Comparison of ENCODE assay signal across 8 mouse cellular contexts in genomic region chr11:87578249-87578962, GRCm38 (mm10). TPM values are rescaled to one million over a fixed set of nuclear protein-coding genes. Genes with fewer than 3 reads are reported as not detected.
DNase-seq lines count a peak whose midpoint lies in the region; ATAC-seq lines count a peak whose summit lies in the region.

No protein-coding gene starts in this region.

- peak overlapping the region; percentile 39 for H3K9ac ChIP-seq in embryonic facial prominence, embryonic 15.5 days
- peak overlapping the region; percentile 64 for H3K9ac ChIP-seq in liver, embryonic 11.5 days (ENCODE audit: low read depth, low read length)

- WGBS in embryonic facial prominence, embryonic 15.5 days = 1% methylated on average over 40 of the region's 40 CpGs
- under 1% methylated on average over 40 of the region's 40 CpGs for WGBS in heart, embryonic 10.5 days
- under 1% methylated on average over 40 of the region's 40 CpGs for WGBS in liver, embryonic 11.5 days

- H3K4me1 ChIP-seq in embryonic facial prominence, embryonic 15.5 days = peaks cover 20% of the 10 kb centered on the region
- H3K4me1 ChIP-seq in heart, embryonic 10.5 days = peaks cover 76% of the 10 kb centered on the region
- H3K4me1 ChIP-seq in liver, embryonic 11.5 days (replicated peaks; ENCODE audit: control insufficient read depth, insufficient read depth, low read length) = peaks cover 17% of the 10 kb centered on the region

- H3K9me3 ChIP-seq in embryonic facial prominence, embryonic 15.5 days (replicated peaks) = no peaks in the 10 kb centered on the region
- no peaks in the 10 kb centered on the region for H3K9me3 ChIP-seq in heart, embryonic 10.5 days
- no peaks in the 10 kb centered on the region for H3K9me3 ChIP-seq in liver, embryonic 11.5 days (ENCODE audit: control insufficient read depth, low read length)

- no peaks in the 10 kb centered on the region for H3K27me3 ChIP-seq in embryonic facial prominence, embryonic 15.5 days
- H3K27me3 ChIP-seq in heart, embryonic 10.5 days (ENCODE audit: insufficient read depth, poor library complexity, severe bottlenecking) = peaks cover 18% of the 10 kb centered on the region; the same call in 1 of the 2 replicates
- H3K27me3 ChIP-seq in liver, embryonic 11.5 days (replicated peaks; ENCODE audit: control insufficient read depth, insufficient read depth, low read length) = no peaks in the 10 kb centered on the region

- ATAC-seq in embryonic facial prominence, embryonic 15.5 days (ENCODE audit: insufficient number of reproducible peaks, low FRiP score, low TSS enrichment, low read depth) = peak; percentile 59; the same call in 1 of the 2 replicates
- ATAC-seq in liver, embryonic 11.5 days (replicated peaks; ENCODE audit: low FRiP score) = peak; percentile 83
- ATAC-seq in monocyte, adult 5-6 weeks (replicated peaks; ENCODE audit: insufficient number of reproducible peaks, low FRiP score, low TSS enrichment, poor library complexity, severe bottlenecking) = peak; percentile 25; the same call in 1 of the 2 replicates

- peak overlapping the region; percentile 57 for H3K4me3 ChIP-seq in embryonic facial prominence, embryonic 15.5 days (replicated peaks)
- H3K4me3 ChIP-seq in heart, embryonic 10.5 days = peak overlapping the region; percentile 67
- H3K4me3 ChIP-seq in liver, embryonic 11.5 days (ENCODE audit: low read depth, low read length) = peak overlapping the region; percentile 61

- H3K27ac ChIP-seq in embryonic facial prominence, embryonic 15.5 days (replicated peaks) = peak overlapping the region; percentile 48; the same call in 1 of the 2 replicates
- H3K27ac ChIP-seq in heart, embryonic 10.5 days = peak overlapping the region; percentile 65
- no peak overlapping the region; the same call in 1 of the 2 replicates for H3K27ac ChIP-seq in liver, embryonic 11.5 days (ENCODE audit: low read depth, low read length)

- peak overlapping the region; percentile 94 for H3K4me2 ChIP-seq in embryonic facial prominence, embryonic 15.5 days (replicated peaks)
- peak overlapping the region; percentile 98 for H3K4me2 ChIP-seq in liver, embryonic 11.5 days

- DNase-seq in urinary bladder, adult 2 months (ENCODE audit: low spot score) = peak; percentile 57
- no peak for DNase-seq in urinary bladder, postnatal 25 days (ENCODE audit: low spot score)
- DNase-seq in heart, embryonic 10.5 days (ENCODE audit: low spot score) = peak; percentile 90
- peak; percentile 66 for DNase-seq in kidney, adult 9 months
- DNase-seq in liver, embryonic 11.5 days (ENCODE audit: low spot score) = peak; percentile 71
- peak; percentile 62 to 86 for DNase-seq in spleen, postnatal 4 days (ENCODE audit: low spot score in 2 of 2)

- H3K36me3 ChIP-seq in embryonic facial prominence, embryonic 15.5 days = no peaks in the 10 kb centered on the region
- no peaks in the 10 kb centered on the region for H3K36me3 ChIP-seq in heart, embryonic 10.5 days
- no peaks in the 10 kb centered on the region for H3K36me3 ChIP-seq in liver, embryonic 11.5 days (ENCODE audit: control insufficient read depth, insufficient read depth, low read length)

RNA-seq across cellular contexts. Expression of gene Sept4, which starts 9.7 kb away (rescaled TPM):
- 57.9 and 72.5 TPM in 2 replicates for polyA plus RNA-seq in urinary bladder, adult 2 months (2012; rRNA removed)
- polyA plus RNA-seq in embryonic facial prominence, embryonic 15.5 days (2015; fragmentation: Nextera tagmentation; extraction: Ambion mirVana) = 33.0 and 37.9 TPM in 2 replicates
- polyA plus RNA-seq in heart, embryonic 10.5 days (2016; fragmentation: Nextera tagmentation; extraction: Ambion mirVana) = 11.2 and 14.3 TPM in 2 replicates
- polyA plus RNA-seq in liver, embryonic 11.5 days (2014; fragmentation: Nextera tagmentation; extraction: Ambion mirVana) = 11.1 and 12.8 TPM in 2 replicates
- 6.6 to 16.9 TPM (median 9.6 TPM) in 3 replicates for total RNA-seq in monocyte, adult 5-6 weeks (2017)

RNA-seq across cellular contexts. Expression of gene Gm11492, which starts 12.0 kb away (rescaled TPM):
- polyA plus RNA-seq in urinary bladder, adult 2 months (2012; rRNA removed) = not detected in 2 replicates
- not detected in 2 replicates for polyA plus RNA-seq in embryonic facial prominence, embryonic 15.5 days (2015; fragmentation: Nextera tagmentation; extraction: Ambion mirVana)
- polyA plus RNA-seq in heart, embryonic 10.5 days (2016; fragmentation: Nextera tagmentation; extraction: Ambion mirVana) = not detected in 2 replicates
- polyA plus RNA-seq in liver, embryonic 11.5 days (2014; fragmentation: Nextera tagmentation; extraction: Ambion mirVana) = not detected in 2 replicates
- 1.5 TPM in 1 of 3 replicates, not detected in the others for total RNA-seq in monocyte, adult 5-6 weeks (2017)

RNA-seq across cellular contexts. Expression of gene Mtmr4, which starts 13.6 kb away (rescaled TPM):
- polyA plus RNA-seq in urinary bladder, adult 2 months (2012; rRNA removed) = 26.1 and 27.2 TPM in 2 replicates
- 25.7 and 27.4 TPM in 2 replicates for polyA plus RNA-seq in embryonic facial prominence, embryonic 15.5 days (2015; fragmentation: Nextera tagmentation; extraction: Ambion mirVana)
- 29.7 and 38.1 TPM in 2 replicates for polyA plus RNA-seq in heart, embryonic 10.5 days (2016; fragmentation: Nextera tagmentation; extraction: Ambion mirVana)
- polyA plus RNA-seq in liver, embryonic 11.5 days (2014; fragmentation: Nextera tagmentation; extraction: Ambion mirVana) = 31.5 and 34.8 TPM in 2 replicates
- total RNA-seq in monocyte, adult 5-6 weeks (2017) = 11.0 to 19.0 TPM (median 13.7 TPM) in 3 replicates

RNA-seq across cellular contexts. Expression of gene Hsf5, which starts 38.6 kb away (rescaled TPM):
- polyA plus RNA-seq in urinary bladder, adult 2 months (2012; rRNA removed) = 0.10 TPM in 2 replicates
- polyA plus RNA-seq in embryonic facial prominence, embryonic 15.5 days (2015; fragmentation: Nextera tagmentation; extraction: Ambion mirVana) = 0.25 and 0.35 TPM in 2 replicates
- 0.15 and 0.21 TPM in 2 replicates for polyA plus RNA-seq in heart, embryonic 10.5 days (2016; fragmentation: Nextera tagmentation; extraction: Ambion mirVana)
- polyA plus RNA-seq in liver, embryonic 11.5 days (2014; fragmentation: Nextera tagmentation; extraction: Ambion mirVana) = 0.08 and 0.10 TPM in 2 replicates
- 1.2 TPM in 1 of 3 replicates, not detected in the others for total RNA-seq in monocyte, adult 5-6 weeks (2017)

Comparison
In these comparisons a context has a peak if more than half of its experiments do, and no peak if none do; other contexts are left out.
1. ATAC-seq: peak in every context shown above with its lines; median percentile 83 in liver, embryonic 11.5 days; 59 in embryonic facial prominence, embryonic 15.5 days; 25 in monocyte, adult 5-6 weeks.